Mouse (Mus musculus): ENCODE data around the gene Ulk4.

Gene Ulk4

GRCm38 (mm10) chr9:121107643-121108042 is 169.4 kb downstream of the Ulk4 start:
- no peak for DNase-seq (ENCODE audit: low spot score in 2 of 2)

- no peak for DNase-seq (ENCODE audit: low spot score in 2 of 2)
These were observed 169.9 kb downstream of the Ulk4 start for GRCm38 (mm10) chr9:121107101-121107500.

GRCm38 (mm10) chr9:121101516-121101915 is 175.5 kb downstream of the Ulk4 start:
- no peak for DNase-seq (ENCODE audit: low spot score in 2 of 2)

- no peak for DNase-seq (ENCODE audit: low spot score in 2 of 2)
These were observed 177.5 kb downstream of the Ulk4 start for GRCm38 (mm10) chr9:121099453-121099852.

- DNase-seq (ENCODE audit: low spot score in 2 of 2), result no peak
These were observed 183.2 kb downstream of the Ulk4 start for GRCm38 (mm10) chr9:121093760-121094159.

- no peak for DNase-seq (ENCODE audit: low spot score in 2 of 2)
These were observed 184.4 kb downstream of the Ulk4 start for GRCm38 (mm10) chr9:121092568-121092967.

- no peak for DNase-seq (ENCODE audit: low spot score in 2 of 2)
These were observed 185.8 kb downstream of the Ulk4 start for GRCm38 (mm10) chr9:121091016-121091735.

- DNase-seq (ENCODE audit: low spot score in 2 of 2), result no peak
These were observed 189.3 kb downstream of the Ulk4 start for GRCm38 (mm10) chr9:121087661-121088060.

- no peak for DNase-seq (ENCODE audit: low spot score in 2 of 2)
These were observed 192.8 kb downstream of the Ulk4 start for GRCm38 (mm10) chr9:121084191-121084590.

- DNase-seq (ENCODE audit: low spot score in 2 of 2), result no peak
These were observed 196.2 kb downstream of the Ulk4 start for GRCm38 (mm10) chr9:121080834-121081233.

GRCm38 (mm10) chr9:121080413-121080812 is 196.6 kb downstream of the Ulk4 start:
- no peak for DNase-seq (ENCODE audit: low spot score in 2 of 2)

GRCm38 (mm10) chr9:121079388-121080088 is 197.5 kb downstream of the Ulk4 start:
- peak in 1 of 2 experiments; percentile 30 for DNase-seq (ENCODE audit: low spot score in 2 of 2)

GRCm38 (mm10) chr9:121076291-121076690 is 200.7 kb downstream of the Ulk4 start:
- no peak for DNase-seq (ENCODE audit: low spot score in 2 of 2)

- DNase-seq (ENCODE audit: low spot score in 2 of 2), result no peak
These were observed 201.8 kb downstream of the Ulk4 start for GRCm38 (mm10) chr9:121075246-121075645.

GRCm38 (mm10) chr9:121074726-121075125 is 202.3 kb downstream of the Ulk4 start:
- DNase-seq (ENCODE audit: low spot score in 2 of 2), result no peak

GRCm38 (mm10) chr9:121072127-121072757 is 204.8 kb downstream of the Ulk4 start:
- peak; percentile 29 to 35 for DNase-seq (ENCODE audit: low spot score in 2 of 2)

GRCm38 (mm10) chr9:121071461-121072126 is 205.4 kb downstream of the Ulk4 start:
- peak; percentile 32 to 37 for DNase-seq (ENCODE audit: low spot score in 2 of 2)

GRCm38 (mm10) chr9:121071050-121071449 is 205.9 kb downstream of the Ulk4 start:
- no peak for DNase-seq (ENCODE audit: low spot score in 2 of 2)

- DNase-seq (ENCODE audit: low spot score in 2 of 2), result no peak
These were observed 208.9 kb downstream of the Ulk4 start for GRCm38 (mm10) chr9:121068115-121068514.

- DNase-seq (ENCODE audit: low spot score in 2 of 2), result no peak
These were observed 210.0 kb downstream of the Ulk4 start for GRCm38 (mm10) chr9:121067043-121067442.

- DNase-seq (ENCODE audit: low spot score in 2 of 2), result no peak
These were observed 211.5 kb downstream of the Ulk4 start for GRCm38 (mm10) chr9:121065383-121065978.

All from thymus, postnatal 10 days (tissue).